Mouse (Mus musculus) kidney, adult 2 months (tissue): Measurements from ENCODE around the gene Foxp1.

Source experiments
- CTCF ChIP-seq: fragments of 200-500 bp; conservative IDR thresholded peaks from 2 replicates; pipeline ENCODE4 v1.5.1; 2011; ENCODE audit warnings: low read depth, mild to moderate bottlenecking, control low read depth, low read length, moderate library complexity, mixed read lengths; ENCODE audit not compliant: insufficient read depth, insufficient read length
- POLR2A ChIP-seq: fragments of 200-500 bp; IDR thresholded peaks from one replicate; pipeline ENCODE4 v1.6.1; 2011; ENCODE audit warnings: low read depth, low read length, control low read depth

GRCm38 (mm10) chr6:99441100-99441499 lies 81.4 kb downstream of the Foxp1 start:
- no peak for TF ChIP-seq CTCF
- no peak for TF ChIP-seq POLR2A
